Mouse (Mus musculus) CH12.LX (cell line): ENCODE data around the gene Afdn. TPM values are rescaled to one million over a fixed set of nuclear protein-coding genes. Genes with fewer than 3 reads are reported as not detected.

Experiments used
- DNase-seq: peaks from one replicate; pipeline ENCODE4 v3.0.0-alpha.2; 2013; ENCODE audit errors: extremely low read depth
- H3K27ac ChIP-seq: 2 replicates; pipeline ENCODE4 v1.5.1; 2012; ENCODE audit warnings: low read depth, mild to moderate bottlenecking, control low read depth, moderate library complexity; ENCODE audit not compliant: insufficient read depth
- H3K27me3 ChIP-seq: replicated peaks from 2 replicates; pipeline ENCODE3; 2012; ENCODE audit warnings: inconsistent platforms
- H3K36me3 ChIP-seq, 2 experiments: replicated peaks in 1 of 2; 2 replicates each; pipeline versions ENCODE3 to v1.6.1; 2012; ENCODE audit warnings: inconsistent platforms in 1 of 2, low read length in 1 of 2, mild to moderate bottlenecking in 1 of 2, mixed read lengths in 1 of 2, moderate library complexity in 1 of 2; ENCODE audit not compliant: control insufficient read depth in 1 of 2, insufficient read depth in 1 of 2
- H3K4me1 ChIP-seq, 2 experiments: 2 replicates each; pipeline ENCODE4 v1.6.1; 2012; ENCODE audit warnings: inconsistent platforms in 1 of 2, moderate library complexity in 1 of 2; ENCODE audit not compliant: insufficient read depth in 2 of 2, control insufficient read depth in 1 of 2
- H3K4me2 ChIP-seq: 2 replicates; pipeline ENCODE4 v1.6.1; 2012; ENCODE audit warnings: low read depth, mild to moderate bottlenecking, control low read depth; ENCODE audit not compliant: poor library complexity, insufficient read depth, severe bottlenecking
- H3K4me3 ChIP-seq, 3 experiments: fragments of 150-350 bp in 1 of 3; sonication (generic) in 1 of 3; replicated peaks in 1 of 3; 2 replicates each; pipeline versions ENCODE3 to v1.5.1; 2011 to 2012; ENCODE audit warnings: low read depth in 2 of 3, low read length in 2 of 3, mild to moderate bottlenecking in 2 of 3, moderate library complexity in 2 of 3, control low read depth in 1 of 3, improper control_type of control experiment in 1 of 3, inconsistent platforms in 1 of 3, mixed read lengths in 1 of 3; ENCODE audit not compliant: poor library complexity in 1 of 3
- H3K79me2 ChIP-seq: replicated peaks from 2 replicates; pipeline ENCODE4 v1.6.1; 2012; ENCODE audit warnings: mild to moderate bottlenecking, moderate library complexity; ENCODE audit not compliant: control insufficient read depth, poor library complexity, insufficient read depth, severe bottlenecking; ENCODE audit errors: extremely low read depth
- H3K9ac ChIP-seq: 2 replicates; pipeline ENCODE4 v1.6.1; 2012; ENCODE audit warnings: low read depth, mild to moderate bottlenecking, control low read depth, moderate library complexity; ENCODE audit not compliant: insufficient read depth
- H3K9me3 ChIP-seq: replicated peaks from 2 replicates; pipeline ENCODE3; 2012; ENCODE audit warnings: low read length, inconsistent platforms, mixed read lengths
- CHD2 ChIP-seq: IDR thresholded peaks from 2 replicates; pipeline ENCODE4 v1.6.1; 2011; ENCODE audit warnings: low read length, improper control_type of control experiment
- CTCF ChIP-seq, 2 experiments: IDR thresholded peaks in 1 of 2; conservative IDR thresholded peaks in 1 of 2; 2 replicates each; pipeline ENCODE4 v1.5.1; 2011 to 2012; ENCODE audit warnings: low read depth in 2 of 2, low read length in 2 of 2, improper control_type of control experiment in 1 of 2, inconsistent platforms in 1 of 2, mild to moderate bottlenecking in 1 of 2, moderate library complexity in 1 of 2
- GABPA ChIP-seq: IDR thresholded peaks from 2 replicates; pipeline ENCODE4 v1.6.1; 2012; ENCODE audit warnings: low read depth, low read length, improper control_type of control experiment, inconsistent platforms; ENCODE audit not compliant: insufficient replicate concordance
- HCFC1 ChIP-seq: IDR thresholded peaks from 2 replicates; pipeline ENCODE4 v1.6.1; 2012; ENCODE audit warnings: low read depth, mild to moderate bottlenecking, inconsistent platforms, low read length, improper control_type of control experiment
- JUN ChIP-seq: IDR thresholded peaks from 2 replicates; pipeline ENCODE4 v1.6.1; 2011; ENCODE audit warnings: low read depth, mild to moderate bottlenecking, low read length, improper control_type of control experiment, moderate library complexity; ENCODE audit not compliant: insufficient read depth
- MAFK ChIP-seq: IDR thresholded peaks from 2 replicates; pipeline ENCODE4 v1.6.1; 2011; ENCODE audit warnings: low read length, improper control_type of control experiment; ENCODE audit not compliant: insufficient replicate concordance
- MAX ChIP-seq: IDR thresholded peaks from 2 replicates; pipeline ENCODE4 v1.6.1; 2011; ENCODE audit warnings: low read length, improper control_type of control experiment
- MAZ ChIP-seq: IDR thresholded peaks from 2 replicates; pipeline ENCODE4 v1.6.1; 2012; ENCODE audit warnings: low read depth, mild to moderate bottlenecking, inconsistent platforms, low read length, improper control_type of control experiment, moderate library complexity
- MEF2A ChIP-seq: IDR thresholded peaks from 2 replicates; pipeline ENCODE4 v1.6.1; 2014; ENCODE audit warnings: low read depth, mild to moderate bottlenecking, inconsistent platforms, low read length, improper control_type of control experiment, borderline replicate concordance
- MXI1 ChIP-seq: IDR thresholded peaks from 2 replicates; pipeline ENCODE4 v1.6.1; 2011; ENCODE audit warnings: mild to moderate bottlenecking, low read depth, low read length, improper control_type of control experiment
- MYC ChIP-seq: IDR thresholded peaks from 2 replicates; pipeline ENCODE4 v1.6.1; 2011; ENCODE audit warnings: low read depth, mild to moderate bottlenecking, improper control_type of control experiment, low read length
- RCOR1 ChIP-seq: conservative IDR thresholded peaks from 2 replicates; pipeline ENCODE4 v1.6.1; 2012; ENCODE audit warnings: low read depth, mild to moderate bottlenecking, inconsistent platforms, low read length, improper control_type of control experiment
- SIN3A ChIP-seq: IDR thresholded peaks from 2 replicates; pipeline ENCODE4 v1.6.1; 2012; ENCODE audit warnings: low read length, improper control_type of control experiment, inconsistent platforms
- SMC3 ChIP-seq: IDR thresholded peaks from 2 replicates; pipeline ENCODE4 v1.6.1; 2011; ENCODE audit warnings: low read depth, low read length, improper control_type of control experiment
- TBP ChIP-seq: conservative IDR thresholded peaks from 2 replicates; pipeline ENCODE4 v1.6.1; 2011; ENCODE audit warnings: low read depth, low read length, improper control_type of control experiment
- ZMIZ1 ChIP-seq: IDR thresholded peaks from 2 replicates; pipeline ENCODE4 v1.6.1; 2012; ENCODE audit warnings: low read depth, mild to moderate bottlenecking, inconsistent platforms, low read length, improper control_type of control experiment
- dilution Hi-C: fragments of 300-500 bp; cut with MboI; formaldehyde crosslinking; loops from 2 replicates; pipeline ENCODE4 v1.14.3; 2020; ENCODE audit warnings: low sequenced_read_pairs; ENCODE audit not compliant: extremely low pct_unique_long_range_greater_than_20kb, extremely low pct_ligation_motif_present
- in situ Hi-C: fragments of 300-500 bp; cut with MboI; formaldehyde crosslinking; loops from 3 replicates; pipeline ENCODE4 v1.14.3; 2019; ENCODE audit warnings: low sequenced_read_pairs, low pct_ligation_motif_present, low pct_unique_long_range_greater_than_20kb, mixed read lengths
- polyA plus RNA-seq: library from polyadenylated mRNA; unstranded; fragments of >175 nt; gene quantifications from 2 replicates; pipeline ENCODE4 v1.2.1, GENCODE M21; 2012; ENCODE audit warnings: low read depth; ENCODE audit not compliant: insufficient read length
- total RNA-seq, 2 experiments: library from RNA; depleted of rRNA; stranded (reverse); fragments of 300-350 nt in 1 of 2; fragments of >200 nt in 1 of 2; gene quantifications; 2 replicates each; pipeline ENCODE4 v1.2.3; 2012 to 2014

Gene Afdn
- total and polyA plus RNA-seq, 3 experiments: 11.5 to 18.3 (median 18.0) TPM

- Histone ChIP-seq H3K27me3 (no peaks in the 10 kb centered on the region), H3K9ac (no peak overlapping the region), H3K4me3 (no peak overlapping the region), H3K4me2 (no peak overlapping the region), H3K79me2 (no peaks in the 10 kb centered on the region), H3K27ac (no peak overlapping the region), H3K9me3 (no peaks in the 10 kb centered on the region), H3K36me3 (peaks cover 0 to 12% of the 10 kb centered on the region in 2 experiments), H3K4me1 (no peaks in the 10 kb centered on the region)
- in situ Hi-C loops (loop anchor here (25.0 kb wide), 1 partner anchor 347 kb away; the partner anchor contains the start of gene Dact2), dilution Hi-C loops (no loop called here)
- no peak for DNase-seq
- TF ChIP-seq TBP (no peak), MAX (no peak), MEF2A (no peak), SIN3A (no peak), CTCF (conservative IDR thresholded peaks at IDR 0.05 in 1 of 2, IDR thresholded peaks at IDR 0.05 in 1 of 2; ENCODE audit: low read depth in 2 of 2, low read length in 2 of 2) (no peak), MXI1 (no peak), SMC3 (no peak), ZMIZ1 (no peak), CHD2 (no peak), HCFC1 (no peak), MYC (no peak), JUN (no peak), MAZ (no peak)
These were observed 105.0 kb downstream of the Afdn start for GRCm38 (mm10) chr17:13865340-13865739.

GRCm38 (mm10) chr17:13866951-13867351, 106.6 kb downstream of the Afdn start:
- in situ Hi-C loops: loop anchor here (25.0 kb wide), 1 partner anchor 345 kb away; the partner anchor contains the start of gene Dact2
- H3K27ac ChIP-seq: no peak overlapping the region
- TF ChIP-seq GABPA (no peak), MAFK (no peak), RCOR1 (no peak), TBP (no peak)

More at GRCm38 (mm10) chr17:13866951-13867351, 106.6 kb downstream of the Afdn start:
- no peak overlapping the region for H3K4me2 ChIP-seq
- DNase-seq: no peak
- no peaks in the 10 kb centered on the region for H3K27me3 ChIP-seq
- H3K4me3 ChIP-seq: no peak overlapping the region
- H3K4me1 ChIP-seq: no peaks in the 10 kb centered on the region
- H3K9me3 ChIP-seq: no peaks in the 10 kb centered on the region
- dilution Hi-C loops: no loop called here
- H3K36me3 ChIP-seq: peaks cover 0 to 8% of the 10 kb centered on the region in 2 experiments
- H3K79me2 ChIP-seq: no peaks in the 10 kb centered on the region
- no peak overlapping the region for H3K9ac ChIP-seq
